Mouse (Mus musculus) liver, embryonic 14.5 days (tissue): Measurements from ENCODE around the gene Pisd.

ENCODE experiments used
- CTCF ChIP-seq: IDR thresholded peaks from 2 replicates; pipeline ENCODE4 v1.5.1; 2016; ENCODE audit warnings: antibody characterized with exemption, low read depth, control low read depth
- EP300 ChIP-seq: IDR thresholded peaks from 2 replicates; pipeline ENCODE4 v1.6.1; 2016; ENCODE audit warnings: antibody characterized with exemption, low read depth

- TF ChIP-seq CTCF (no peak), EP300 (no peak)
These were observed 88.1 kb downstream of the Pisd start for GRCm38 (mm10) chr5:32697208-32697867.
